Mouse (Mus musculus): ENCODE measurements around the gene Pcgf5. TPM values are rescaled to one million over a fixed set of nuclear protein-coding genes. Genes with fewer than 3 reads are reported as not detected.
A peak's percentile ranks its signal among the peaks of the same experiment; 100 is the strongest.

Gene Pcgf5
- polyA plus RNA-seq, 2 experiments: 7.7 to 16.7 TPM

- Histone ChIP-seq H3K36me3 (replicated peaks; ENCODE audit: control insufficient read depth, insufficient read depth, low read depth) (no peaks in the 10 kb centered on the region), H3K27ac (no peak overlapping the region), H3K4me1 (replicated peaks; ENCODE audit: control insufficient read depth in 2 of 2, insufficient read depth in 2 of 2, low read length in 1 of 2) (0 out of 4 replicates have a peak, but pooled peaks cover 0 to 2% of the 10 kb centered on the region in 2 experiments), H3K4me3 (ENCODE audit: insufficient read depth in 1 of 2, low read depth in 2 of 2, low read length in 2 of 2) (no peak overlapping the region), H3K9me3 (ENCODE audit: control insufficient read depth, low read length) (no peaks in the 10 kb centered on the region), H3K4me2 (ENCODE audit: low read depth) (no peak overlapping the region), H3K9ac (replicated peaks) (no peak overlapping the region), H3K27me3 (ENCODE audit: control insufficient read depth, insufficient read depth, low read length) (no peaks in the 10 kb centered on the region)
- TF ChIP-seq CTCF (IDR thresholded peaks at IDR 0.05; ENCODE audit: low read depth): no peak
- ATAC-seq (ENCODE audit: insufficient read depth) (no peak), DNase-seq (ENCODE audit: low read depth in 3 of 3, low spot score in 3 of 3) (no peak)
- 62% methylated on average over 3 of the region's 3 CpGs for WGBS (ENCODE audit: insufficient replicate concordance)
These were observed 50.4 kb downstream of the Pcgf5 start for GRCm38 (mm10) chr19:36398500-36398899.

GRCm38 (mm10) chr19:36408352-36409100 lies 60.4 kb downstream of the Pcgf5 start:
- peaks cover 13 to 22% of the 10 kb centered on the region in 2 experiments for H3K4me1 ChIP-seq (replicated peaks; ENCODE audit: control insufficient read depth in 2 of 2, insufficient read depth in 2 of 2, low read length in 1 of 2)
- no peaks in the 10 kb centered on the region; the same call in 1 of the 2 replicates for H3K27me3 ChIP-seq (ENCODE audit: control insufficient read depth, insufficient read depth, low read length)
- peak overlapping the region; percentile 75 for H3K4me2 ChIP-seq (ENCODE audit: low read depth)
- ATAC-seq (ENCODE audit: insufficient read depth): no peak
- no peak overlapping the region; the same call in 1 of the 2 replicates for H3K9ac ChIP-seq (replicated peaks)
- H3K9me3 ChIP-seq (ENCODE audit: control insufficient read depth, low read length): no peaks in the 10 kb centered on the region
- peak overlapping the region in 1 of 2 experiments; percentile 87; a peak in 1 of 4 replicates for H3K4me3 ChIP-seq (ENCODE audit: insufficient read depth in 1 of 2, low read depth in 2 of 2, low read length in 2 of 2)
- WGBS (ENCODE audit: insufficient replicate concordance): 25% methylated on average over 10 of the region's 10 CpGs
- H3K36me3 ChIP-seq (replicated peaks; ENCODE audit: control insufficient read depth, insufficient read depth, low read depth): peaks cover 3% of the 10 kb centered on the region; the same call in 1 of the 2 replicates
- DNase-seq (ENCODE audit: low read depth in 3 of 3, low spot score in 3 of 3): peak in 2 of 3 experiments; percentile 22 to 29
- no peak overlapping the region for H3K27ac ChIP-seq
- TF ChIP-seq EP300 (IDR thresholded peaks at IDR 0.05; ENCODE audit: low read depth): peak; percentile 55; the same call in 1 of the 2 replicates
- no peak for TF ChIP-seq CTCF (IDR thresholded peaks at IDR 0.05; ENCODE audit: low read depth)

GRCm38 (mm10) chr19:36409280-36409860 lies 61.3 kb downstream of the Pcgf5 start:
- H3K27ac ChIP-seq: peak overlapping the region; percentile 40; the same call in 1 of the 2 replicates

GRCm38 (mm10) chr19:36409861-36410392 lies 61.8 kb downstream of the Pcgf5 start:
- H3K4me2 ChIP-seq (ENCODE audit: low read depth): peak overlapping the region; percentile 90
- peaks cover 13 to 22% of the 10 kb centered on the region in 2 experiments for H3K4me1 ChIP-seq (replicated peaks; ENCODE audit: control insufficient read depth in 2 of 2, insufficient read depth in 2 of 2, low read length in 1 of 2)
- DNase-seq (ENCODE audit: low read depth in 3 of 3, low spot score in 3 of 3): peak in 1 of 3 experiments; percentile 28
- under 1% methylated on average over 77 of the region's 82 CpGs for WGBS (ENCODE audit: insufficient replicate concordance)
- TF ChIP-seq EP300 (IDR thresholded peaks at IDR 0.05; ENCODE audit: low read depth) (no peak), CTCF (IDR thresholded peaks at IDR 0.05; ENCODE audit: low read depth) (no peak)
- H3K27me3 ChIP-seq (ENCODE audit: control insufficient read depth, insufficient read depth, low read length): no peaks in the 10 kb centered on the region; the same call in 1 of the 2 replicates
- peak overlapping the region; percentile 83 for H3K9ac ChIP-seq (replicated peaks)
- H3K9me3 ChIP-seq (ENCODE audit: control insufficient read depth, low read length): no peaks in the 10 kb centered on the region
- peaks cover 7% of the 10 kb centered on the region for H3K36me3 ChIP-seq (replicated peaks; ENCODE audit: control insufficient read depth, insufficient read depth, low read depth)
- ATAC-seq (ENCODE audit: insufficient read depth): peak; percentile 77
- peak overlapping the region; percentile 40 for H3K27ac ChIP-seq
- H3K4me3 ChIP-seq (ENCODE audit: insufficient read depth in 1 of 2, low read depth in 2 of 2, low read length in 2 of 2): peak overlapping the region; percentile 74 to 87

More at GRCm38 (mm10) chr19:36409280-36409860, 61.3 kb downstream of the Pcgf5 start:
- Histone ChIP-seq H3K4me2 (ENCODE audit: low read depth) (peak overlapping the region; percentile 90), H3K9me3 (ENCODE audit: control insufficient read depth, low read length) (no peaks in the 10 kb centered on the region), H3K36me3 (replicated peaks; ENCODE audit: control insufficient read depth, insufficient read depth, low read depth) (peaks cover 7% of the 10 kb centered on the region), H3K4me1 (replicated peaks; ENCODE audit: control insufficient read depth in 2 of 2, insufficient read depth in 2 of 2, low read length in 1 of 2) (peaks cover 13 to 22% of the 10 kb centered on the region in 2 experiments), H3K9ac (replicated peaks) (peak overlapping the region; percentile 83), H3K27me3 (ENCODE audit: control insufficient read depth, insufficient read depth, low read length) (no peaks in the 10 kb centered on the region; the same call in 1 of the 2 replicates), H3K4me3 (ENCODE audit: insufficient read depth in 1 of 2, low read depth in 2 of 2, low read length in 2 of 2) (peak overlapping the region; percentile 74 to 87)
- under 1% methylated on average over 47 of the region's 53 CpGs for WGBS (ENCODE audit: insufficient replicate concordance)
- peak; percentile 100 for ATAC-seq (ENCODE audit: insufficient read depth)
- no peak for TF ChIP-seq EP300 (IDR thresholded peaks at IDR 0.05; ENCODE audit: low read depth)
- no peak for TF ChIP-seq CTCF (IDR thresholded peaks at IDR 0.05; ENCODE audit: low read depth)
- peak; percentile 84 to 86 (median 86) for DNase-seq (ENCODE audit: low read depth in 3 of 3, low spot score in 3 of 3)

DNA sequence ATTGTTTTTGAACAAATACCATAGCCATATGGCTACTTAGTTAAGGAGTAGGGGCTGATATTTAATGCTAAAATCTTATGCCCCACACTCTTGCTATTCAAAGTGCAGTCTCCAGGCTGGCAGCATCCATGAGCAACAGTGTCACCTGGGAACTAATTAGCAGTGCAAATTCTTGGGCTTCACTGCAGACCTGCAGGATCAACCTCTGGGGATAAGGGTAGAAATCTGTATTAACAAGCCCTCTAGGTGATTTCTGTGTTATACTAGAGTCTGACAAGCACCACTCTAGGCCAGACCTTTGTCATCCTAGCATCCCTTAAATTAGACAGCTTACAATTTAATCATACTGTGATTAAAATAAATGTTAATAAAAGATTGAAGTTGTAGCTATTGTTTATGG lies 71.8 kb downstream of the Pcgf5 start:
- ATAC-seq (ENCODE audit: insufficient read depth): no peak
- Histone ChIP-seq H3K27ac (no peak overlapping the region), H3K27me3 (ENCODE audit: control insufficient read depth, insufficient read depth, low read length) (no peaks in the 10 kb centered on the region), H3K4me3 (ENCODE audit: insufficient read depth in 1 of 2, low read depth in 2 of 2, low read length in 2 of 2) (no peak overlapping the region), H3K36me3 (replicated peaks; ENCODE audit: control insufficient read depth, insufficient read depth, low read depth) (peaks cover 12% of the 10 kb centered on the region), H3K9ac (replicated peaks) (no peak overlapping the region), H3K9me3 (ENCODE audit: control insufficient read depth, low read length) (no peaks in the 10 kb centered on the region), H3K4me1 (replicated peaks; ENCODE audit: control insufficient read depth in 2 of 2, insufficient read depth in 2 of 2, low read length in 1 of 2) (no peaks in the 10 kb centered on the region), H3K4me2 (ENCODE audit: low read depth) (no peak overlapping the region)
- DNase-seq (ENCODE audit: low read depth in 3 of 3, low spot score in 3 of 3): no peak
- TF ChIP-seq EP300 (IDR thresholded peaks at IDR 0.05; ENCODE audit: low read depth) (no peak), CTCF (IDR thresholded peaks at IDR 0.05; ENCODE audit: low read depth) (no peak)
